Mouse (Mus musculus) testis, adult 2 months (tissue): ENCODE data around the gene Raver1.

Experiments
- CTCF ChIP-seq: fragments of 200-500 bp; IDR thresholded peaks from 2 replicates; pipeline ENCODE4 v1.5.1; 2012; ENCODE audit warnings: low read depth, mild to moderate bottlenecking, inconsistent platforms, low read length, moderate library complexity; ENCODE audit not compliant: control insufficient read depth, insufficient read depth, insufficient replicate concordance
- POLR2A ChIP-seq: fragments of 200-500 bp; IDR thresholded peaks from 2 replicates; pipeline ENCODE4 v1.6.1; 2012; ENCODE audit warnings: low read depth, mild to moderate bottlenecking, inconsistent platforms, low read length, moderate library complexity; ENCODE audit not compliant: control insufficient read depth

DNA sequence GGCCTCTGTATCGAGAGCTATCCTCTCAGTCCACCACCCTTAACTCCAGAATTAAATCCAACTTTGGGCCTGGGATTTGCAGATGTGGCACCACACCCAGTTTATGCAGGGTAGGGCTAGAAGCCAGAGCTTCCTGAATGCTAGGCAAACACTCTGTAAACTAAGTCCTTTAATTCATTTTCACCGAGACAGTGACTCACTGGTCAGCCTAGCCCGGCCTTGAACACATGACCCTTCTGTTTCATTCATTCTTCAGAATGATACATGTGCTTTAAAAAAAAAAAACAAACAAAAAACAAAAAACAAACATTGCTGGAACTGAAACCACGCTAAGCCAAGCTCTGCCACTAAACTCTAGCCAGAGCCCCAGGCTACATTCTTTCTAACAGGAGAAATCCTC, 46.6 kb upstream of the Raver1 start:
- TF ChIP-seq CTCF, result no peak
- no peak for TF ChIP-seq POLR2A
